Mouse (Mus musculus) regulatory T cell (primary cell): ENCODE measurements around the gene Lims1.

ENCODE experiments used
- in situ Hi-C: fragments of 300-600 bp; cut with MboI, MseI; formaldehyde crosslinking; loops from one replicate; pipeline ENCODE4 v1.15.1; 2025; ENCODE audit warnings: high pct_unique_total_duplicates

Gene Lims1

GRCm38 (mm10) chr10:58446384-58447279, 123.4 kb downstream of the Lims1 start, which contains the start of gene Ranbp2:
Gene Ranbp2, plus strand, starts transcription at chr10:58446920.
- in situ Hi-C loops: loop anchor here (10.0 kb wide), 1 partner anchor 1828 kb away; the partner anchor contains the start of gene Psap

DNA sequence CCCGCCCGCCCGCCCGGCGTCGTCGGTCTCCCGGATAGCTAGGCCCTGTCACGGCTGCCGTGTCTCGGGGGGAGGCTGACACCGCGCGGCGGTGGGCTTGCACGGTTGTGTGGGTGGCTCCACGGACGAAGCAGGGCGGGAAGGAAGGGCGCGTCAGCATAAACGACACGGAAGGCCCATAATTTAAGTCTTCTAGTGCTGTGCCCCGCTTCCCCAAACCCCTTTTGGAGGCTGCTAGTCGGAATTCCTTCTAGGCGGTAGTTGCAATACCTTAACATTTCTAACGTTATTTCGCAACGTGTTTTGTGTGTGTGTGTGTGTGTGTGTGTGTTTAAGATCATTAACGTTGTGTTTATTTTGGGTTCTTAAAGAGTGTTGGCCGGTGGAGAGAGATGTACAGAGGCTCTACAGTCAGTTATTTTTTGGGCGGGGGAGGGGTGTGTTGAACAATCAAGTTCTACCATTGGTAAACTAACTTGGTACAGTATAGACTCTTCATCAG, 124.1 kb downstream of the Lims1 start:
- in situ Hi-C loops: loop anchor here (10.0 kb wide), 1 partner anchor 1827 kb away; the partner anchor contains the start of gene Psap

DNA sequence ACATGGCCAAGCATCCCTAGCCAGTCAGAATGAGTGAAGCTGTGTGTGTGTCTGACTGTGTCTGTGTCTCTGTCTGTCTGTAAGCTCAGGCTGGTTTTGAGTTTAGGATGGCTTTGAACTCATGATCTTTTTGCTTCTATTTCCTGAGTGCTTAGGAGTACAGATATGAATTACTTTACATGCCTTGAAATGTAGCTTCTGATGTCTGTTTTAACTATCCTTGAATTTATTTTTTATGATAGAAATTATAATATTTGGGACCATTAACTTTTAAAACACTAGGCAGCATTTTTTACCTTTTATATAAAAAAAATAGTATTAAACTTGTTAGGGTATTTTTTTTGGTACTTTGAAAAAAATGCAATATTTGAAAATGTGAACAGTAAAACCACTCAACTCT, 128.3 kb downstream of the Lims1 start:
- in situ Hi-C loops: loop anchor here (10.0 to 25.0 kb wide), 2 partner anchors 903 to 939 kb away; no protein-coding TSS in a partner anchor

DNA sequence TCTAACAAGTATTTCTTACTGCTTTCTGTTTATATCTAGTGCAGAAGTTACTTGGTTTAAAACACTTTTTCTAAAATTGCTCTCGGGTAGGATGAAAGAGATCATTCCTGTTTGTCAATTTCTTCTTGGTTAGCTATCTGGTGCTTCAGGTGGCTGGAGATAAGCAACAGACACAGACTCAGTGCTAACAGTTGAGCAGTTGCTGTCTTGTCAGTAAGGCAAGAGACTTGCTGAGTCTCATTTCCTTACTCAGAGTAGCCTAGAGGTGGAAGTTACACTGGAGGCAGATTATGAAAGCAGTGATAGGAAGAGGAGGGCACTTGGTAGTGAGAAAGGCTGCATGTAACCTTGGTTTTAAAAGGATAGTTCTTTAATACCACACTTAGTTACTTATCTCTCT, 128.9 kb downstream of the Lims1 start:
- in situ Hi-C loops: loop anchor here (10.0 to 25.0 kb wide), 2 partner anchors 903 to 940 kb away; no protein-coding TSS in a partner anchor

DNA sequence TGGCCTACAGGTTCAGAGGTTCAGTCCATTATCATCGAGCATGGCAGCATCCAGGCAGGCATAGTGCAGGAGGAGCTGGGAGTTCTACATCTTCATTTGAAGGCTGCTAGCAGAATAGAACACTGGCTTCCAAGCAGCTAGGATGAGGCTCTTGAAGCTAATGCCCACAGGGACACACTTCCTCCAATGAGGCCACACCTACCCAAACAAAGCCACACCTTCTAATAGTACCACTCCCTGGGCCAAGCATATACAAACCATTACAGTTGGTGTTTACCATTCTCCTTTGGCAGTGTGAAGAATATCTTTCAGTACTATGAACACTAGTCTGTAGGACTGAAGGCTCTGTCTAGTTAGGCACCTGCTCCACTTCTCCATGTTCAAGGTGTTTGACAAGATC, 136.6 kb downstream of the Lims1 start:
- in situ Hi-C loops: loop anchor here (5.0 to 25.0 kb wide), 3 partner anchors 32 to 948 kb away; no protein-coding TSS in a partner anchor
